Mouse (Mus musculus) Patski (cell line): ENCODE results near the gene Adamts2. TPM values are rescaled to one million over a fixed set of nuclear protein-coding genes. Genes with fewer than 3 reads are reported as not detected.
A peak's percentile ranks its signal among the peaks of the same experiment; 100 is the strongest.

Experiments
- ATAC-seq: fragments of 100-300 bp; one replicate; pipeline ENCODE4 v1.8.0; 2021
- CTCF ChIA-PET: fragments of 350-600 bp; sonication (Branson Sonifier 250); formaldehyde crosslinking; loops from one replicate; lab custom pipeline; 2022; ENCODE audit warnings: inconsistent platforms; lab: Charles Lee
- POLR2A ChIA-PET: fragments of 350-600 bp; sonication (Branson Sonifier 250); formaldehyde crosslinking; loops from one replicate; lab custom pipeline; 2022; ENCODE audit warnings: antibody characterized with exemption, inconsistent platforms; lab: Charles Lee
- DNase-seq: peaks from one replicate; pipeline ENCODE4 v3.0.0-alpha.2; 2011; ENCODE audit warnings: low read depth, low spot score
- H3K27me3 ChIP-seq: fragments of 371-371 bp; one replicate; pipeline ENCODE4 v1.5.1; 2021
- CTCF ChIP-seq: fragments of 100-300 bp; IDR thresholded peaks from one replicate; pipeline ENCODE4 v1.5.1; 2021
- in situ Hi-C: fragments of 300-500 bp; cut with MboI; formaldehyde crosslinking; loops from 3 replicates; pipeline ENCODE4 v1.11.1; 2018; ENCODE audit warnings: low pct_unique_long_range_greater_than_20kb, mixed read lengths
- polyA plus RNA-seq: library from polyadenylated mRNA; unstranded; gene quantifications from one replicate; pipeline ENCODE4 v1.2.3, GENCODE M21; 2021

Adamts2 gene
- polyA plus RNA-seq = 1.7 TPM

- no peak for DNase-seq
- in situ Hi-C loops = no loop called here
- peak; percentile 55 for ATAC-seq
- no peak for TF ChIP-seq CTCF
- H3K27me3 ChIP-seq = peaks cover 23% of the 10 kb centered on the region
- CTCF ChIA-PET = no interaction called here
- POLR2A ChIA-PET = no interaction called here
Measured at GRCm38 (mm10) chr11:50601641-50602355, at the start of gene Adamts2. Adamts2 (plus strand) TSS chr11:50602084.

DNA sequence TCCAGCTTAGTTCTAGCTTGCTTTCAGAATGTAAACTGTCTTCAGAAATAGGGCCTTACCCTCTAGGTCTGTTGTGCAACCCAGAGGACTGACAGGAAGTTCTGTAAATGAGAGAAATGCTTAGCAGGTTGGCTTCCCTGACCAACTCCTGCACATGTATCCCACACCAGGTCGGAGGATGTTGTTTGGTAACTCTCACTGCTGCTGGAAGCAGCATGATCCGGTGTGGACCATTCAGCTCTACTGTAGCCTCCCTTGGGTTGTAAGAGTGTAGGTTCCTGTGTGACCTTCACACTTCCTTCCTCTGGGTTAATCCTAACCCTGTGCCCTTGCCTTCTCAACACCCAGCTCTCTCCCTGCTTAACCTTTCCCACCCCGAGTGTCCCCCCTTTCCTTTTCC is 44.8 kb upstream of the Adamts2 start:
- peaks cover 8% of the 10 kb centered on the region for H3K27me3 ChIP-seq
- in situ Hi-C loops = loop anchor here (5.0 kb wide), 1 partner anchor 210 kb away; no protein-coding TSS in a partner anchor
- no peak for TF ChIP-seq CTCF
- ChIA-PET CTCF (no interaction called here), POLR2A (no interaction called here)
- no peak for ATAC-seq
- DNase-seq = no peak

GRCm38 (mm10) chr11:50559108-50559507 is 42.8 kb upstream of the Adamts2 start:
- in situ Hi-C loops = loop anchor here (5.0 kb wide), 1 partner anchor 208 kb away; no protein-coding TSS in a partner anchor
- peaks cover 3% of the 10 kb centered on the region for H3K27me3 ChIP-seq
- TF ChIP-seq CTCF = peak; percentile 74
- DNase-seq (no peak), ATAC-seq (no peak)
- POLR2A ChIA-PET = no interaction called here
- CTCF ChIA-PET = interaction anchor here (0.7 to 1.6 kb wide), 7 partner anchors 9 to 210 kb away, joined by 3 to 7 read pairs (median 3); no protein-coding TSS in a partner anchor

DNA sequence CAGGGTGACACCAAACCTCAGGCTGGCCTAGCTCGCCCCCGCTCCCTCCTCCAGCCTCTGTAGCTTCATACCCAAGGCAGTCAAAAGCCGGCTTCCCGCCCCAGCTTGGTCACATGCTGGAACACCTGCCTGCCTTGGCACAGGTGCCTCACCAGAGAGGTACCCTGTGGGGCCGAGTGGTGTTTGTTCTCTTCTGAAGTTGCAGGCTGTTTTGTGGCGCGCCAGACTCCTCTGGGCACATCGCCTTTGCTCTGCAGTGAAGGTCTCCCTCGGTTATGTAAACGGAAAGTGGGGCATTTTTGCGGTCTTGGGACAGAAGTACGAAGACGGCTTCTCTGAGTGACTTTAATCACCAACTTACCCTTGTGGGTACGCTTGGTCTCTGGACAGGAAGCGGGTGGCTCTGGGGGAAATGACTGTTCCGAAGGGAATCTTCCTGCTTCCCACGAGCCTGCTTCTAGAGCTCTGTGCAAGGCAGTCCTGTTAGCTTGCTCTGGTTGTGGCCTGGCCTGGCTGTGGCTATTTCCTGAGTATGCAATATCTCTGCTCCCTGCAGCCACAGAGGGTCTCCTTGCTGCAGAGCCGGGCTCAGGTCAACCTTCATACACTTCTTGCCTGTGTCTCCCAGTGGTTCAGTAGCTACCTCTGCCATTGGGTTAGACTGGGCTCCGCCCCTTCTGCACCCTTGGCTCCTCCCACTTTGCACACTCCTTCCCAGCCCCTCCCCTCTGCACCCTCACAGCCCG is 36.2 kb upstream of the Adamts2 start:
- POLR2A ChIA-PET = interaction anchor here (0.6 to 0.7 kb wide), 2 partner anchors 9 to 178 kb away, joined by 4 to 9 read pairs; no protein-coding TSS in a partner anchor
- TF ChIP-seq CTCF = no peak
- DNase-seq (no peak), ATAC-seq (no peak)
- peaks cover 14% of the 10 kb centered on the region for H3K27me3 ChIP-seq
- CTCF ChIA-PET = interaction anchor here (0.9 kb wide), 1 partner anchor 204 kb away, joined by 3 read pairs; no protein-coding TSS in a partner anchor
- in situ Hi-C loops = no loop called here

- POLR2A ChIA-PET = no interaction called here
- DNase-seq (no peak), ATAC-seq (no peak)
- in situ Hi-C loops = no loop called here
- peaks cover 20% of the 10 kb centered on the region for H3K27me3 ChIP-seq
- TF ChIP-seq CTCF = no peak
- CTCF ChIA-PET = no interaction called here
Measured at GRCm38 (mm10) chr11:50571448-50571847, 30.4 kb upstream of the Adamts2 start.

GRCm38 (mm10) chr11:50576521-50576920 is 25.4 kb upstream of the Adamts2 start:
- POLR2A ChIA-PET = no interaction called here
- DNase-seq = no peak
- no peak for ATAC-seq
- CTCF ChIA-PET = no interaction called here
- in situ Hi-C loops = no loop called here
- no peak for TF ChIP-seq CTCF
- peaks cover 12% of the 10 kb centered on the region for H3K27me3 ChIP-seq

DNA sequence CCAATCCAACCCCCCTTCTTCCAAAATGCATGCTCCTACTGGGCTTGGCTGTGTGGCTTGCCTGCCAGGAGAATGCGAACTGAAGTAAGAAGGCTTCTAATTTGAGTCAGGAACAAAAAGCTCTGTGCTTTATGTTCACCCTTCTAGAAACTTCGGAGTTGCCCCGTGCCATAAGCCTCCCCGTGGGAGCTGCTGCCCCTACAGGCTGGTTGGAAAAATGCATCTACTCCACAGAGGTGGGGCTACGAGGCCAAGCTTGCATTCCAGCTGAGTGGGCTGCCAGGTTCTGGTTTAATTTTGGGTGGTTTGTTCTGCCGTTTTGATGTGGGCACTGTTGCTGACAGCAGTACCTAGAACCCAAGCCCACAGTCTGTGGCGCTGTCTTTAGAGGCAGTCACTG is 14.9 kb upstream of the Adamts2 start:
- POLR2A ChIA-PET = no interaction called here
- H3K27me3 ChIP-seq = no peaks in the 10 kb centered on the region
- in situ Hi-C loops = no loop called here
- no peak for ATAC-seq
- peak; percentile 61 for TF ChIP-seq CTCF
- CTCF ChIA-PET = interaction anchor here (0.7 to 2.1 kb wide), 6 partner anchors 8 to 75 kb away, joined by 3 to 6 read pairs (median 3); no protein-coding TSS in a partner anchor
- DNase-seq = no peak

- no peak for ATAC-seq
- H3K27me3 ChIP-seq = peaks cover 1% of the 10 kb centered on the region
- ChIA-PET POLR2A (no interaction called here), CTCF (interaction anchor here (1.0 to 2.1 kb wide), 4 partner anchors 9 to 33 kb away, joined by 3 to 6 read pairs (median 4); no protein-coding TSS in a partner anchor)
- DNase-seq = no peak
- in situ Hi-C loops = no loop called here
- TF ChIP-seq CTCF = peak; percentile 62
Measured at GRCm38 (mm10) chr11:50587787-50588186, 14.1 kb upstream of the Adamts2 start.

DNA sequence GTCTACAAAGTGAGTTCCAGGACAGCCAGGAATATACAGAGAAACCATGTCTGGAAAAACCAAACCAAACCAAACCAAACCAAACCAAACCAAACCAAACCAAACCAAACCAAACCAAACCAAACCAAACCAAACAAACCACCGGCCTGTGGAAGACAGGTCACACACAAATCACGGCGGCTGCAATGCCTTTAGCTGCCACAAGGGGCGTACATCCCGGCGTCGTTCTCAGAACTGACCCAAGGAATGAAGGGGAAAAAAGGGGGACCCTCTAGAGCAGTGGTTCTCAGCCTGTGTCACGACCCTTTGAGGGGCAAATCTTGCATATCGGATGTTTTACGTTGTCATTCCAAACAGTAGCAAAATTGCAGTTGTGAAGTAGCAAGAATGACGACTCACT is 12.8 kb upstream of the Adamts2 start:
- DNase-seq = no peak
- peaks cover 6% of the 10 kb centered on the region for H3K27me3 ChIP-seq
- in situ Hi-C loops = no loop called here
- no peak for ATAC-seq
- CTCF ChIA-PET = interaction anchor here (1.3 kb wide), 1 partner anchor 11 kb away, joined by 3 read pairs; no protein-coding TSS in a partner anchor
- POLR2A ChIA-PET = no interaction called here
- TF ChIP-seq CTCF = peak; percentile 71

GRCm38 (mm10) chr11:50591053-50591452 is 10.8 kb upstream of the Adamts2 start:
- peaks cover 6% of the 10 kb centered on the region for H3K27me3 ChIP-seq
- ATAC-seq (no peak), DNase-seq (no peak)
- TF ChIP-seq CTCF = no peak
- ChIA-PET POLR2A (no interaction called here), CTCF (no interaction called here)
- in situ Hi-C loops = no loop called here
